Mouse (Mus musculus) erythroblast, embryonic 14.5 days (primary cell): ENCODE data around the gene Ggta1. TPM values are rescaled to one million over a fixed set of nuclear protein-coding genes. Genes with fewer than 3 reads are reported as not detected.

Source experiments
- H3K27me3 ChIP-seq: 2 replicates; pipeline ENCODE4 v1.6.1; 2012; ENCODE audit warnings: inconsistent platforms; ENCODE audit not compliant: control insufficient read depth
- H3K36me3 ChIP-seq: 2 replicates; pipeline ENCODE4 v1.6.1; 2012; ENCODE audit warnings: mild to moderate bottlenecking, inconsistent platforms; ENCODE audit not compliant: control insufficient read depth
- H3K4me1 ChIP-seq: 2 replicates; pipeline ENCODE4 v1.6.1; 2012; ENCODE audit warnings: inconsistent platforms; ENCODE audit not compliant: control insufficient read depth
- H3K4me3 ChIP-seq: replicated peaks from 2 replicates; pipeline ENCODE3; 2012; ENCODE audit warnings: moderate library complexity, mild to moderate bottlenecking, inconsistent platforms
- H3K9me3 ChIP-seq: 2 replicates; pipeline ENCODE4 v1.6.1; 2012; ENCODE audit warnings: low read length, inconsistent platforms, mixed read lengths; ENCODE audit not compliant: control insufficient read depth
- GATA1 ChIP-seq: IDR thresholded peaks from 2 replicates; pipeline ENCODE4 v1.6.1; 2012; ENCODE audit warnings: low read length, inconsistent platforms, mixed read lengths
- TAL1 ChIP-seq: IDR thresholded peaks from 3 replicates; pipeline ENCODE4 v1.6.1; 2012; ENCODE audit warnings: low read length, inconsistent platforms, mixed read lengths
- polyA plus RNA-seq: library from polyadenylated mRNA; stranded (reverse); fragments of >175 nt; gene quantifications from 2 replicates; pipeline ENCODE4 v1.2.3, GENCODE M21; 2012

The Ggta1 gene
- polyA plus RNA-seq, 1 experiment, result 0.08 TPM

DNA sequence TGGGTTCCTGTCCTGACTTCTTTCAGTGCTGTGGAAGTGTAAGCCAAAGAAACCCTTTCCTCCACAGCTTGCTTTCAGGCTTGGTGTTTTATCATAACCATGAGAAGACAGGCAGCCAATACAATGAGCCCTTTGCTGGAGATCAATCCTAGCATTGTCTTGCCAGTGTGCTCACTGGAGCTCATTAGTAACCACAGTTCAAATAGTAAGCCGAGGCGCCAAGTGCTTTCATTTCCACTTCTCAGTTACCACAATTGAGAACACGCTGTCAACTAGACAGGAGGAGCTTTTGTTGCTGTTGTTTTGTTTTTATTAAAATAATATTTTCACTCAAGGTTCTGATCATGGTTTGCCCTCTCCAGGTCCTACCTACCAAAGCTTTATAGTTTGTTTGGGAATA is 1.5 kb upstream of the Ggta1 start:
- Histone ChIP-seq H3K27me3 (no peaks in the 10 kb centered on the region; the same call in none of the 2 replicates), H3K36me3 (peaks cover 2% of the 10 kb centered on the region), H3K4me1 (peaks cover 54% of the 10 kb centered on the region), H3K9me3 (no peaks in the 10 kb centered on the region), H3K4me3 (no peak overlapping the region)
- TF ChIP-seq TAL1 (no peak), GATA1 (no peak)

DNA sequence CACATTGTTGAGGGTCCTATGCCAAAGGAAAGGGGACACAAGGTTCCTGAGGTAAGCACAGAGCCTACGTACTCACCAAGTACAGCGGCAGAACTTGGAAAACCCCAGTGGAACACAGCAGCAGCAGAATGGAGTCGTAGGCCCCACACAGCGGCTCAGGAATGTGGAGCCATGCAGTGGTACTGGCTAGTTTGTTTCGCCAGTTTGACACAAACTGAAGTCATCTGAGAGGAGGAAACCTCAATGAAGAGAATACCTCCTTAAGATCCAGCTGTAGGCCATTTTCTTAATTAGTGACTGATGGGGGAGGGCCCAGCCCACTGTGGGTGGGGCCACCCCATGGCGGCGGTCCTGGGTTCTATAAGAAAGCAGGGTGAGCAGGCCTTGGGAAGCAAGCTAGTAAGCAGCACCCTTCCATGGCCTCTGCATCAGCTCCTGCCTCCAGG is 1.1 kb upstream of the Ggta1 start:
- Histone ChIP-seq H3K9me3 (peaks cover 2% of the 10 kb centered on the region; the same call in 1 of the 2 replicates), H3K27me3 (no peaks in the 10 kb centered on the region; the same call in none of the 2 replicates), H3K36me3 (peaks cover 5% of the 10 kb centered on the region), H3K4me1 (peaks cover 58% of the 10 kb centered on the region), H3K4me3 (no peak overlapping the region)
- no peak for TF ChIP-seq TAL1
- no peak for TF ChIP-seq GATA1

DNA sequence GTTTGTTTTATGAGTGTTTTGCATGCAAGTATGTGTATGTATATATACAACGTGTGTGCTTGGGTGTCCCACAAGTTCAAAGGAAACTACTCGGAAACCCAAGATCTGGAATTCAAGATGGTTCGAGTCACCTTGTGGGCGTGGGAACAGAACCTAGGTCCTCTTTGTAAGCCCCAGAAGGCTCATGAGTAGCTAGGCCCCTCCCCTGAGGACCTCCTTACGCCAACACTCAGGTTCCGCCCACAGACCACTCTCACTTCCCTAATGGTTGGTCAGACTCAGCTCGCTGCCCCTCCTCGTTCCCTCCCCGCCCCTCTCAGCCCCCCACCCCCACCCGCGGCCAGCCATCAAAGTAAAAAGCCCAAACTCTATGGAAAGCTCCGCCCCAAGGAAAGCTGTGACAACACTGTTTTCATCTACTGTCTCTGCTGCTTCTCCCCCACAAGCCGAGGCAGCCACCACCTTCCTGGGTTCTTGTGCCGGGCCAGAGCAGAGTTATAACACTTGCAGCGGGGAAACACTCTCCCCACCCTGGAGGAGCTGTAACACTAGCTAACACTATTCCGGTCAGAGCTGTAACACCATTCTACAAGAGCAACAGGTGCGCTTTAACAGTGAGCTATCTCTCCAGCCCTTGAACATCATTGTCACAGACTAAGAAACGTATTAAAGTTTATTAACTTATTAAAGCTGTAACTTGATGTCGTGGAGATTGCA is 499 bp upstream of the Ggta1 start:
- TF ChIP-seq TAL1 (no peak), GATA1 (no peak)
- H3K36me3 ChIP-seq, result peaks cover 9% of the 10 kb centered on the region
- H3K4me3 ChIP-seq, result peak overlapping the region; percentile 81
- H3K27me3 ChIP-seq, result no peaks in the 10 kb centered on the region; the same call in 1 of the 2 replicates
- peaks cover 59% of the 10 kb centered on the region for H3K4me1 ChIP-seq
- H3K9me3 ChIP-seq, result peaks cover 2% of the 10 kb centered on the region; the same call in 1 of the 2 replicates

DNA sequence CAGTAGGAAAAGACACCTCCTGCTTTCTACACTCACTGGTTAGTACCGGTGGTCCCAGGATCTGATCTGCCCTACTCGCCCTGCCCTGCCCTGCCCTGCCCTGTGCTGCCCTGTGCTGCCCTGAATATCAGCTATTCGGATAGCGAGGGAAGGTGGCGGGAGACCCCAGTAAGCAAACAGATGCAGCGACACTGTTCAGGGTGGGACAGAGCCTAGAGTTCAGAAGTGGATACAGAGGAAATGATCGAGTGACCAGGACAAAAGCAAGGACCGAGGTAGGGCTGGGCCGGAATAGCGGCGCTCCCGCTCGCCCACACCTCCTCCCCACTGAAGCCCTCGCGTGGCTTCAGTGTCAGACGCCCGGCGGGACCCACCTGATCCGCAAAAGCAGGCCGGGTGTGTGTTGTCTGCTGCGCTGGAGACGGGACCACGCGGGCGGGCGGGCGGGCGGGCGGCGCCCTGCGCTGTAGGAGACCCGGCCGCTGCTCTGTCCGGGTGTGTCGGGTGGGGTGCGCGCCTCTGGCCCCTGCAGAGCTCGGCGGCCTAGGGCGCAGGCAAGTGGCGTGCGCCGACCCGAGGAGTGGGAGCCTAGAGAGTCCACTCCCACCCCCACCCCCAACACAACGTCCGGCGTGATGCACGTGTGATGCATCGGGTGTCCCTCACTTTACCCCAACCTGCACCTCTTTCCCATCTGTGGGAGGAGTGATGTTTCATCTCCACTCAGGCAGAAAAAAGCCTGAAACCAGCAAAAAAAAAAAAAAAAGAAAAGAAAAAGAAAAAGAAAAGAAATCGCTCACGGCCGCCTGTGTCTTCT is 852 bp downstream of the Ggta1 start:
- H3K36me3 ChIP-seq, result peaks cover 20% of the 10 kb centered on the region
- peaks cover 62% of the 10 kb centered on the region for H3K4me1 ChIP-seq
- H3K4me3 ChIP-seq, result peak overlapping the region; percentile 81
- peaks cover 5% of the 10 kb centered on the region for H3K9me3 ChIP-seq
- no peak for TF ChIP-seq TAL1
- TF ChIP-seq GATA1, result no peak
- H3K27me3 ChIP-seq, result no peaks in the 10 kb centered on the region; the same call in 1 of the 2 replicates

DNA sequence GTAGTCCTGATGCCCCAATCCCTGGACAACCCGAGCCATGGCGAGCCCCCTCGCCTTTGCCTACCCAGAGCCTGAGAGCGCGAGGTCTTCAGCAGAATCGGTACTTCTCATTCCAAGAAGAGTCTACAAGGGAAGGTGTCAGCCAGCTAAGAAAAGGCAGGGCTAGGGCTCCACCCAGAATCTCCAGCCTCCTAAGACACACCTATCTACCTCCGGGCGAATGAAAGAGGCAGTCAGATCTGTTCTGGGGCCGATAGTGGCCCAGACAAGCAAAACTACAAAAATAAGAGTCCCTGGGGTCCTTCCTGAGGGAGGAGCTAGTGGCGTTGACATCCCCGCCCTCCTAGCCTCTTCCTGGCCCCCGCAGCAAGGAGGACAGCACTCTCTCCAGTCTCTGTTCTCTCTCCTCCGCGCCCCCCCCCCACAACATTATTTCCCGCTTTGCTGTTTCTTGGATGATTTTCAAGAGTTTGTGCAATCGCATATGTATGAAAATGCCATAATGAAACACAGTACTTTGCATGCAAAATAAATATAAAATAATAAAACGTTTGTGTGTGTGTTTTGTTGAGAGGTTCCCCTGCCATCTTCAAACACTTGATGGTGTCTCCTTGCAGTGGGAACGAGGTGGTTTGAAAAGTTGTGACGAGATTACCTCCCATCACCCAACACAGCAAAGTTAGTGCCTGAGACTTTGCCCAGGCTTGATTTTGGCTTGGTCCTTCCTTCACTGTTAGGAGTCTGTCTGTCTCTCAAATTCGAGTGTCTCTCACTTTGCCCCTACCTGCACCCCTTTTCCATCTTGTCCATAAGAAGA is 1.7 kb downstream of the Ggta1 start:
- Histone ChIP-seq H3K9me3 (peaks cover 5% of the 10 kb centered on the region), H3K36me3 (peaks cover 28% of the 10 kb centered on the region), H3K4me3 (peak overlapping the region; percentile 81), H3K4me1 (peaks cover 65% of the 10 kb centered on the region), H3K27me3 (no peaks in the 10 kb centered on the region; the same call in 1 of the 2 replicates)
- TF ChIP-seq GATA1 (peak; percentile 39; the same call in 1 of the 2 replicates), TAL1 (no peak)

DNA sequence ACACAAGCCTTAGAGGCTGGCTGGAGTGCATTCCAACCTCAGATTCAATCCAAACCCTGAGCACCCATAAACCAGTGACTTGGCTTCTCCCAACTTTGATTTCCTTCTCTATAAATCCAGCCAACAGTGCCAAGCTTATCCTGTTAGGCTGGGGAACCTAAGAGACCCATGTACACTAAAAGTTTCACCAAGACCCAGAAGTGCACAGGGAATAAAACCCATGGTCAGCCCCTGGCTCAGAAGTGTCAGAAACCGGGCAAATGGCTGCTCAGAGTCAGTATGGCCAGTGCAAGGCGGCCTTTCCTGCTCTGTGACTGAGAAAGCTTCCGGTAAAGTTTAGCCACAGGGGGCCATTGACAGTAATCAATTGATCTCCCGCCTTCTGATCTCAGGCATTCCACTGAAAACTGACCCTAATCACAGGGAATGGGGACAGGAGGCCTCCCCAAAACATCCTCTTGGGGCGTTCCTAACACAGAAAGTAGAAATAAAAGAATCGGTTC is 2.6 kb downstream of the Ggta1 start:
- Histone ChIP-seq H3K9me3 (peaks cover 5% of the 10 kb centered on the region), H3K36me3 (peaks cover 32% of the 10 kb centered on the region), H3K4me1 (peaks cover 65% of the 10 kb centered on the region), H3K27me3 (no peaks in the 10 kb centered on the region; the same call in 1 of the 2 replicates), H3K4me3 (peak overlapping the region; percentile 81)
- TF ChIP-seq GATA1 (no peak), TAL1 (no peak)

DNA sequence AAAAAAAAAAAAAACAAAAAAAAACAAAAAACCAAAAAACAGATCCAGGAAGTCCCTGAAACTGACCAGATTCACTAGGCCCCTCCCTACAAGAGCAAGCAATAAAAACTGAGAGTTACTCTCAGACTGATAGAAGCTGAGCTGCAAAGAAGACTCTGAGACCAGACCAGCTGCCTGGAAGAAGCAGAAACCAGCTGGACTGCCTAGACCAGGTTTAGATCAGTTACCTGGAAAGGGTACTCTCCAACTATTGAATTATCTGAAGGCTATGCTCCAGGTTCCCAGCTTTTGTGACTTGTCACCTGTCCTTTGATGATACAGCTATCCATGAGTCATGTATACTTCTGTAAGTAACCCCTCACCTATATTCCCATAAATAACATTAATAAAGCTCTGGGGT is 3.7 kb downstream of the Ggta1 start:
- H3K9me3 ChIP-seq, result peaks cover 5% of the 10 kb centered on the region
- no peaks in the 10 kb centered on the region; the same call in 1 of the 2 replicates for H3K27me3 ChIP-seq
- no peak for TF ChIP-seq TAL1
- TF ChIP-seq GATA1, result no peak
- H3K4me1 ChIP-seq, result peaks cover 67% of the 10 kb centered on the region
- H3K4me3 ChIP-seq, result peak overlapping the region; percentile 81
- peaks cover 37% of the 10 kb centered on the region for H3K36me3 ChIP-seq

DNA sequence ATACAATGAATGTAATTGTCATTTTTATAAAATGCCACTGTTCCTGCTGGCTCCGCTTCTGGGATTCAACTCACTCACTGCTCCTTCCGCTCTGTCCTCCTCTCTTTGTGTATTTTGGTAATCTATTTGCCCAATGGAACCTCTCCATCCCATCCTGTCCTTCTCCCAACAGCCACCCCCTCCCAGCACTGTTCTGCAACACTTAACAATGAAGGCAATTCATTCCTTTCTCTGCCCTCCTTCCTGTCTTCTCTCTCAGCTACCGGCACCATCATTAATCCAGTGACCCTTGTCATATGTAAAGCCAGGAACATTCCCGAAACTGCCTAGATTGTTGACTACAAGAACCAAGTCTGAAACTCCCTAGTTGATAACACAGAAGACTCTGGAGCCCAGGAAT is 4.6 kb downstream of the Ggta1 start:
- TF ChIP-seq GATA1, result no peak
- no peak for TF ChIP-seq TAL1
- Histone ChIP-seq H3K9me3 (peaks cover 5% of the 10 kb centered on the region), H3K27me3 (no peaks in the 10 kb centered on the region; the same call in 1 of the 2 replicates), H3K36me3 (peaks cover 46% of the 10 kb centered on the region), H3K4me3 (no peak overlapping the region), H3K4me1 (peaks cover 67% of the 10 kb centered on the region)
